Mouse (Mus musculus): Measurements from ENCODE around the gene Rpa1.

DNA sequence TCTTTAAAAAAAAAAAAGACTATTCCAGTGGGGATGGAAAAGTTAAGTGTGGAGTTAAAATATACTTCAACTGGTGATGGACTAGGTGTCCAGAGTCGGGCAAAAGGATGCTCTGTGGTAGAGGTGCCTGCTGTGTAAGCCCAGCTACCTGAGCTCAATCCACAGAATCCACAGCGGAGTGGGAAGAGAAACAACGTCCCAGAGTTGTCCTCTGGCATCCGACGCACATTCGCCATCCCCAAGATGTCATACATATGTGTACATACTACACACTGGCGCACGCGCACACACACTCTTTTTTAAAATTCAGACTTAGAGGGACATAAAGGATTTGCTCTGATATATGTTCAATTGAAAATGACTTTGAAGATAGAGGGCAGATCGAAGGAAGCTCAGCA lies 937 bp downstream of the Rpa1 start:
- TF ChIP-seq CTCF (IDR thresholded peaks at IDR 0.05; ENCODE audit: borderline replicate concordance, insufficient read depth, low read length) (no peak), POLR2A (IDR thresholded peaks at IDR 0.05; ENCODE audit: low read depth, low read length) (no peak)
